Mouse (Mus musculus) C2C12 (cell line): ENCODE data around the gene Mlkl. TPM values are rescaled to one million over a fixed set of nuclear protein-coding genes. Genes with fewer than 3 reads are reported as not detected.
"Not testable (repeated sequence)": the region's sequence is repeated elsewhere in the genome, so short reads cannot be mapped to it uniquely, and the experiment has no call there.

Experiments used
- H3K27me3 ChIP-seq: one replicate; pipeline ENCODE4 v1.6.1; 2011; ENCODE audit not compliant: control insufficient read depth, insufficient read depth, insufficient read length
- H3K36me3 ChIP-seq: one replicate; pipeline ENCODE4 v1.6.1; 2011; ENCODE audit not compliant: control insufficient read depth, insufficient read depth
- H3K4me3 ChIP-seq: one replicate; pipeline ENCODE4 v1.5.1; 2011; ENCODE audit warnings: mild to moderate bottlenecking, control low read depth; ENCODE audit not compliant: poor library complexity, insufficient read depth, severe bottlenecking
- H3K79me2 ChIP-seq: one replicate; pipeline ENCODE4 v1.6.1; 2011; ENCODE audit not compliant: control insufficient read depth, insufficient read depth
- H3K79me3 ChIP-seq: one replicate; pipeline ENCODE4 v1.6.1; 2011; ENCODE audit warnings: low read depth, control low read depth
- H3ac ChIP-seq: one replicate; pipeline ENCODE3; 2011; ENCODE audit warnings: low read depth; ENCODE audit not compliant: control insufficient read depth, insufficient read length
- CEBPB ChIP-seq: IDR thresholded peaks from one replicate; pipeline ENCODE4 v1.6.1; 2011; ENCODE audit warnings: low read depth, mild to moderate bottlenecking, control low read depth, moderate library complexity
- CTCF ChIP-seq: IDR thresholded peaks from one replicate; pipeline ENCODE4 v1.5.1; 2011; ENCODE audit not compliant: control insufficient read depth, insufficient read depth, insufficient read length
- FOSL1 ChIP-seq: IDR thresholded peaks from one replicate; pipeline ENCODE4 v1.8.0; 2011; ENCODE audit warnings: mild to moderate bottlenecking, low read length; ENCODE audit not compliant: poor library complexity, insufficient read depth, severe bottlenecking
- MAX ChIP-seq: IDR thresholded peaks from one replicate; pipeline ENCODE4 v1.6.1; 2011; ENCODE audit warnings: mild to moderate bottlenecking, control low read depth
- MYOD1 ChIP-seq: IDR thresholded peaks from one replicate; pipeline ENCODE4 v1.6.1; 2011; ENCODE audit warnings: low read depth; ENCODE audit not compliant: control insufficient read depth, insufficient read length
- MYOG ChIP-seq: IDR thresholded peaks from one replicate; pipeline ENCODE4 v1.6.1; 2011; ENCODE audit not compliant: control insufficient read depth, insufficient read length; ENCODE audit errors: extremely low read depth
- USF1 ChIP-seq: IDR thresholded peaks from one replicate; pipeline ENCODE4 v1.6.1; 2011; ENCODE audit warnings: low read depth, mild to moderate bottlenecking, control low read depth, moderate library complexity
- polyA plus RNA-seq: library from polyadenylated mRNA; unstranded; fragments of >200 nt; fragmentation: generic; extraction: Trizol; gene quantifications from one replicate; pipeline ENCODE4 v1.2.1, GENCODE M21; 2012; ENCODE audit warnings: missing spikeins

Mlkl gene
- polyA plus RNA-seq, 1 experiment = 20.1 TPM

GRCm38 (mm10) chr8:111337311-111337889 lies 577 bp downstream of the Mlkl start:
- Histone ChIP-seq H3K27me3 (no peaks in the 10 kb centered on the region), H3ac (peak overlapping the region; percentile 52), H3K79me2 (peaks cover 52% of the 10 kb centered on the region), H3K36me3 (peaks cover 18% of the 10 kb centered on the region), H3K4me3 (peak overlapping the region; percentile 61), H3K79me3 (peaks cover 28% of the 10 kb centered on the region)
- TF ChIP-seq MYOG (no peak), MYOD1 (no peak), CEBPB (no peak), USF1 (no peak), FOSL1 (no peak), MAX (no peak), CTCF (no peak)

GRCm38 (mm10) chr8:111336692-111337091 lies 1.3 kb downstream of the Mlkl start:
- H3K4me3 ChIP-seq = peak overlapping the region; percentile 61

GRCm38 (mm10) chr8:111325222-111325790 lies 12.7 kb downstream of the Mlkl start:
- TF ChIP-seq MYOD1 = no peak
- TF ChIP-seq MAX = no peak
- TF ChIP-seq CEBPB = no peak
- no peak for TF ChIP-seq FOSL1
- TF ChIP-seq USF1 = no peak
- TF ChIP-seq CTCF = no peak
- no peak for TF ChIP-seq MYOG
- H3K79me3 ChIP-seq = no peaks in the 10 kb centered on the region
- no peak overlapping the region for H3ac ChIP-seq
- no peaks in the 10 kb centered on the region for H3K79me2 ChIP-seq
- peaks cover 71% of the 10 kb centered on the region for H3K36me3 ChIP-seq
- no peaks in the 10 kb centered on the region for H3K27me3 ChIP-seq
- no peak overlapping the region for H3K4me3 ChIP-seq

More at GRCm38 (mm10) chr8:111336692-111337091, 1.3 kb downstream of the Mlkl start:
- Histone ChIP-seq H3ac (no peak overlapping the region), H3K79me2 (peaks cover 54% of the 10 kb centered on the region), H3K79me3 (peaks cover 28% of the 10 kb centered on the region), H3K36me3 (peaks cover 23% of the 10 kb centered on the region), H3K27me3 (no peaks in the 10 kb centered on the region)
- no peak for TF ChIP-seq USF1
- TF ChIP-seq MAX = no peak
- no peak for TF ChIP-seq CTCF
- TF ChIP-seq MYOG = no peak
- no peak for TF ChIP-seq MYOD1
- TF ChIP-seq CEBPB = no peak
- TF ChIP-seq FOSL1 = no peak

- Histone ChIP-seq H3K79me2 (no peaks in the 10 kb centered on the region), H3K79me3 (no peaks in the 10 kb centered on the region), H3ac (no peak overlapping the region), H3K36me3 (peaks cover 76% of the 10 kb centered on the region), H3K27me3 (no peaks in the 10 kb centered on the region), H3K4me3 (no peak overlapping the region)
- TF ChIP-seq MAX = no peak
- TF ChIP-seq USF1 = no peak
- TF ChIP-seq MYOD1 = no peak
- TF ChIP-seq MYOG = no peak
- TF ChIP-seq FOSL1 = no peak
- TF ChIP-seq CEBPB = no peak
- no peak for TF ChIP-seq CTCF
Measured at GRCm38 (mm10) chr8:111314729-111315128, 23.2 kb downstream of the Mlkl start.

GRCm38 (mm10) chr8:111313961-111314360 lies 24.0 kb downstream of the Mlkl start:
- H3K79me2 ChIP-seq, H3K79me3 ChIP-seq, H3ac ChIP-seq, H3K4me3 ChIP-seq, H3K27me3 ChIP-seq: not testable (repeated sequence)
- H3K36me3 ChIP-seq = peaks cover 70% of the 10 kb centered on the region

- Histone ChIP-seq H3K79me3 (no peaks in the 10 kb centered on the region), H3K27me3 (no peaks in the 10 kb centered on the region), H3K4me3 (no peak overlapping the region), H3K79me2 (no peaks in the 10 kb centered on the region), H3K36me3 (peaks cover 60% of the 10 kb centered on the region), H3ac (no peak overlapping the region)
- TF ChIP-seq MYOD1 (no peak), MAX (no peak), FOSL1 (no peak), CEBPB (no peak), CTCF (no peak), MYOG (no peak)
Measured at GRCm38 (mm10) chr8:111312758-111313162, 25.2 kb downstream of the Mlkl start.

- H3K27me3 ChIP-seq, H3K79me2 ChIP-seq: not testable (repeated sequence)
Measured at GRCm38 (mm10) chr8:111310006-111310405, 28.0 kb downstream of the Mlkl start.

More at GRCm38 (mm10) chr8:111310006-111310405, 28.0 kb downstream of the Mlkl start:
- not testable (repeated sequence) for H3ac ChIP-seq, H3K79me3 ChIP-seq, H3K4me3 ChIP-seq
- peaks cover 43% of the 10 kb centered on the region for H3K36me3 ChIP-seq
